In genomic region chr11:117604019-117604418, GRCm38 (mm10) we compare ENCODE assay signal across 19 mouse cellular contexts.
"Had no signal": no experiment of that assay in that cellular context is flagged by ENCODE, and none has a peak within 500 bp of the region (broad histone marks: within the 10 kb centered on the region; RNA-seq: fewer than 3 reads in every experiment).

No protein-coding gene starts in this region.

- ATAC-seq: liver, embryonic 12.5 days had no signal

- H3K36me3 ChIP-seq: limb, embryonic 10.5 days; limb, embryonic 13.5 days; liver, embryonic 12.5 days; liver, embryonic 15.5 days; lung, embryonic 15.5 days; neural tube, embryonic 12.5 days; neural tube, embryonic 15.5 days had no signal

- H3K4me2 ChIP-seq: limb, embryonic 13.5 days; liver, embryonic 12.5 days; liver, embryonic 15.5 days; lung, embryonic 15.5 days; midbrain, embryonic 11.5 days; neural tube, embryonic 12.5 days; neural tube, embryonic 15.5 days had no signal

- H3K27ac ChIP-seq: kidney, postnatal 0 days; limb, embryonic 10.5 days; limb, embryonic 13.5 days; liver, embryonic 12.5 days; liver, embryonic 15.5 days; lung, embryonic 15.5 days; neural tube, embryonic 12.5 days; neural tube, embryonic 15.5 days had no signal

- H3K4me3 ChIP-seq: limb, embryonic 10.5 days; limb, embryonic 13.5 days; liver, embryonic 12.5 days; liver, embryonic 15.5 days; lung, embryonic 15.5 days; megakaryocyte, embryonic 14.5 days; neural tube, embryonic 12.5 days; neural tube, embryonic 15.5 days had no signal

- H3K9ac ChIP-seq: limb, embryonic 13.5 days; liver, embryonic 12.5 days; liver, embryonic 15.5 days; lung, embryonic 15.5 days; neural tube, embryonic 12.5 days; neural tube, embryonic 15.5 days had no signal

- H3K9me3 ChIP-seq: limb, embryonic 10.5 days; limb, embryonic 13.5 days; liver, embryonic 12.5 days; liver, embryonic 15.5 days; lung, embryonic 15.5 days; megakaryocyte, embryonic 14.5 days; neural tube, embryonic 12.5 days; neural tube, embryonic 15.5 days had no signal

- DNase-seq: kidney, postnatal 25 days; liver; lung, adult 18-20 months; lung, postnatal 10 days; lung, postnatal 36 days; midbrain, embryonic 14.5 days; thymus, adult 18-20 months; thymus, postnatal 14 days; thymus, postnatal 4 days had no signal
